Mouse (Mus musculus) embryonic fibroblast, embryonic 13.5 days (primary cell): Measurements from ENCODE around the gene Capzb. TPM values are rescaled to one million over a fixed set of nuclear protein-coding genes. Genes with fewer than 3 reads are reported as not detected.
A peak's percentile ranks its signal among the peaks of the same experiment; 100 is the strongest.

Experiments
- H3K27ac ChIP-seq: 2 replicates; pipeline ENCODE4 v1.5.1; 2012; ENCODE audit warnings: low read length, control low read depth, inconsistent platforms; ENCODE audit not compliant: insufficient read depth
- H3K4me1 ChIP-seq: 2 replicates; pipeline ENCODE4 v1.6.1; 2011; ENCODE audit warnings: low read length; ENCODE audit not compliant: control insufficient read depth, insufficient read depth
- H3K4me3 ChIP-seq: 2 replicates; pipeline ENCODE4 v1.5.1; 2011; ENCODE audit warnings: mild to moderate bottlenecking, control low read depth, low read length; ENCODE audit not compliant: insufficient read depth
- CTCF ChIP-seq: IDR thresholded peaks from 2 replicates; pipeline ENCODE4 v1.5.1; 2011; ENCODE audit warnings: mild to moderate bottlenecking, control low read depth, low read length, moderate library complexity, borderline replicate concordance; ENCODE audit not compliant: insufficient read depth
- POLR2A ChIP-seq: IDR thresholded peaks from 2 replicates; pipeline ENCODE4 v1.6.1; 2011; ENCODE audit warnings: low read depth, mild to moderate bottlenecking, control low read depth, low read length, moderate library complexity
- polyA plus RNA-seq: library from polyadenylated mRNA; stranded (reverse); fragments of >200 nt; gene quantifications from 2 replicates; pipeline ENCODE4 v1.2.4, GENCODE M21; 2011; ENCODE audit warnings: low read depth; ENCODE audit not compliant: missing spikeins, insufficient read length

Gene Capzb
- polyA plus RNA-seq, 1 experiment, result 355 TPM

DNA sequence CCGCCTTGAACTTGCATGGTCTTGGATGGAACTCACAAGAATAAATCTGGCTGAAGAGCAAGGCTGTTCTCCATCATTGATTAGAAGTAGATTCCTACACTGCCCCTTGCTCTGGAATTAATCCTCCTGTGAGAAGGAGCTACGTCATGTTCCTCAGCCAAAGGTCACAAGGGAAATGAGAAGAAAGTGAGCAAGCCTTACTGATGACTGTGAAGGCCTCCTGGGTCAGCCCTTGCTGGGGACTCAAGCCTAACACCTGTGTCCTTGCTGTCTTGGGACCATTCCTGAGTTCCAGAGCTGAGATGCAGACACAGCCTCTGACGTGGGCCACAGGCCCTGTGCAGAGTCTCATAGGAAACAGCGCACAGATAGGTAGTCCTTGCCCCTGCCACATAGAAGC is 33.2 kb downstream of the Capzb start:
- Histone ChIP-seq H3K27ac (no peak overlapping the region), H3K4me1 (peaks cover 40% of the 10 kb centered on the region), H3K4me3 (no peak overlapping the region)
- no peak for TF ChIP-seq POLR2A
- no peak for TF ChIP-seq CTCF

DNA sequence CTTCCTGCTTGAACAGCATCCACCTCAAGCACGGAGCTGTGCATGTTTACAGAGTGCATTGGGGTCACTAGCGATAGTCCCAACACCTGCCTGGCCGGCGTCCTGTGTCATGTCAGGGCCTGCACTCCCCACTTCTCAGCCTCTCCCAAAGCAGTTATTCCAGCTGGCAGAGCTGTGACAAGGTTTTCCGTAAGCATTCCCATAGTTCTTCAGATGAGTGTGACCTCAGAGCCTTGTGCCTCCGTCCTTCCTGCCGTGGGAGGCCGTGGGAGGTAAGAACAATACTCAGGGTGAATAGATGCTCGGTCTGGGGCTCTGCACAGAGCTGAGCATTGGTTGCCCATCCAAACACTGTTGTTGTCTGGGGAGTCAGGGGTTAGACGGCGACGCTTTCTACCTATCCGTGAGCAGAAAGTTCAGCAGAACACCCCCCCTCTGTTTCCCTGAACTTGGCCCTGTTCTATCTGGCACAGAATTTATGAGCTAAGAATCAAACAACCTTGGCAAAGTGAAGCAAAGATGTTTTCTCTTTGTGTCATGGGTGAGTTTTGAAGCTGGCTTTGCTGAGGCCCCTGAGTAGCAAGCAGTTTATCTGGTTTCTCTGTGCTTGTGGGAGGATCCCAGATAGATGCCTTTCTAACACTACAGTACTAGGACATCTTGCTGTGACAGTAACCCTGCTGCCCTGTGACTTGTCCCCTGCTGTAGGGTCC is 34.0 kb downstream of the Capzb start:
- Histone ChIP-seq H3K27ac (peak overlapping the region; percentile 32), H3K4me1 (peaks cover 47% of the 10 kb centered on the region), H3K4me3 (no peak overlapping the region)
- TF ChIP-seq CTCF, result no peak
- no peak for TF ChIP-seq POLR2A

GRCm38 (mm10) chr4:139227923-139228322 is 35.2 kb downstream of the Capzb start:
- H3K27ac ChIP-seq, result 0 out of 2 replicates have a peak overlapping the region, but pooled peaks have one; percentile 24
- no peak for TF ChIP-seq CTCF
- no peak for TF ChIP-seq POLR2A
- no peak overlapping the region for H3K4me3 ChIP-seq
- peaks cover 58% of the 10 kb centered on the region for H3K4me1 ChIP-seq

GRCm38 (mm10) chr4:139229271-139229670 is 36.6 kb downstream of the Capzb start:
- no peak overlapping the region for H3K27ac ChIP-seq
- no peak for TF ChIP-seq POLR2A
- H3K4me3 ChIP-seq, result no peak overlapping the region
- H3K4me1 ChIP-seq, result peaks cover 66% of the 10 kb centered on the region

DNA sequence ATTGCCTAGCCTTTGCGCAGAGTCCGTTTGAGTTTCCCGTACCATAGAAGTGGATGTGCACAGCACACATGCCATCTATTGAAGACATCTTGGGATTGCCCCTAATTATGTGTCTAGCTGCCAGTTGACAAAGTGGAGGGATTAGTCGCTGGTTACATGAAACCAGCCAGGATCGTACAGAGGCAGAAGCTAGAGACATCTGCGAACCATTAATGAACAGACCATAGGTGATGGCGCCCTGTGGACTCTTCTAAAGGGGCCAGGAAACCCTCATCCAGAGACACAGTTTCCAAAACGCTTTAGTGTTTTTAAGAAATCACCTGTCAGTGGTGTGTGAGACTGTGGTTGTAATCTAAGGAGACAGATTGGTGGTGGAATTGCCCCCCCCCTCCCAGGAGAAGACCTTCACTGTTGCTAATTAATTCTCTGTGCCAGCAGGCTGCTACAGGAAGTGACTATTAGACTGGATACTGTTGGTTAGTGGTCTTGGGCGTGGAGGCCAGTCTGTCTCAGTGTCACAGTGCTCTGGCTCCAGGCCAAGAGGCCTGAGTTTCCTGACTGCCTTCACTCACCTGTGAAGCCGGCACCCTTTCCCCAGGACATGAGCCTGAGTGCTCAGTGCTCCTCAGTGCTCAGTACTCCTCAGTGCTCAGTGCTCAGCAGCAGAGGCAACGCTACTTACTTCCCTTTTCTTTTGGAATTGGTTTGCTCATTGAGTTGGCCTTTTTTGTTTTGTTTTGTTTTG is 37.8 kb downstream of the Capzb start:
- TF ChIP-seq CTCF (no peak), POLR2A (no peak)
- H3K27ac ChIP-seq, result peak overlapping the region; percentile 37
- H3K4me3 ChIP-seq, result no peak overlapping the region
- peaks cover 60% of the 10 kb centered on the region for H3K4me1 ChIP-seq

- TF ChIP-seq CTCF, result no peak
- no peak for TF ChIP-seq POLR2A
- H3K4me1 ChIP-seq, result peaks cover 55% of the 10 kb centered on the region
- no peak overlapping the region for H3K4me3 ChIP-seq
- peak overlapping the region; percentile 78 for H3K27ac ChIP-seq
These were observed 38.5 kb downstream of the Capzb start for GRCm38 (mm10) chr4:139231163-139231562.

GRCm38 (mm10) chr4:139232479-139233145 is 39.9 kb downstream of the Capzb start:
- Histone ChIP-seq H3K27ac (peak overlapping the region; percentile 78), H3K4me1 (peaks cover 43% of the 10 kb centered on the region), H3K4me3 (no peak overlapping the region)
- TF ChIP-seq CTCF (peak; percentile 25; the same call in 1 of the 2 replicates), POLR2A (no peak)

DNA sequence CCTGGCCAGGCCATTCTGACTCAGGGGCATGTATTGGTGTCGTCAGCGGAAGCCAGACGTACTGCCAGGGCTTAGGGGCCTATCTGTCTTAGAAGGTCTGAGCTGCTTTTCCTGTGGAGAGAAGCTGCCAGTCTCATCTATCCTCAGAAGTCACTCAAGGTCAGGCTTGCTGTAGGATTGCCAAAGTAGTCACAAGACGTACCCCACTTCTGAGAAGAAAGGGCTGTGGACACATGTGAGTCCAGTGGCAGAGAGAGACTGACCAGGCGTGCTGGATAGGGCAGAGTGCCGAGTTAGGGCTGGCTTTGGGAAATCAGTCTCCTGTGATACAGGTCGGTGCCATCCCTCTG is 40.4 kb downstream of the Capzb start:
- peak overlapping the region; percentile 62 for H3K27ac ChIP-seq
- H3K4me1 ChIP-seq, result peaks cover 41% of the 10 kb centered on the region
- TF ChIP-seq CTCF, result no peak
- no peak overlapping the region for H3K4me3 ChIP-seq

DNA sequence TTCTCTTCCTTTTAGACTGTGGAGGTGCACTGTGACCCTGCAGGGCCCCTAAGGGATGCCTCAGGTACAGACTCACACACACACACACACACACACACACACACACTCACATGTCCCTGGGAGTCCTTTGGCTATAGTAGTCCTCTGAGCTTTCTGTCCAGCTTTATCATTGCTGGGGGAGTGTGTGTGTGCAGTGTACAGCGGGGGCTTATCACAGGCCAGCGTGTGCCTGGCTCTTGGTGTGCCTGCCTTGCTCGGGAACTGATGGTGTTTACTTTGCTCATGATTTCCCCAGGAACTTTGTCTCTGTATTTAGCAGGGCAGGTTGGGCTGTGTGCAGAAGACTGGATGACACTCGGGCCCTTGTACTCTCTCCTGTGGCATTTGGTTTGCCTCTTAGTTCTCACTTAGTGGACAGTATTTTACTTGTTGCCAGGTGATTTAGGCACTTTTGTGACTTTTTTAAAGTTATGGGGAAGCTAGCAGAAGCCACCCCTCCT is 41.1 kb downstream of the Capzb start:
- Histone ChIP-seq H3K4me1 (peaks cover 44% of the 10 kb centered on the region), H3K27ac (no peak overlapping the region; the same call in 1 of the 2 replicates), H3K4me3 (no peak overlapping the region)
- TF ChIP-seq CTCF, result no peak
- no peak for TF ChIP-seq POLR2A

- TF ChIP-seq POLR2A (no peak), CTCF (no peak)
- no peak overlapping the region for H3K27ac ChIP-seq
- peaks cover 44% of the 10 kb centered on the region for H3K4me1 ChIP-seq
- no peak overlapping the region for H3K4me3 ChIP-seq
These were observed 41.6 kb downstream of the Capzb start for GRCm38 (mm10) chr4:139234261-139234660.
